Mouse (Mus musculus): ENCODE measurements around the gene Wscd2. TPM values are rescaled to one million over a fixed set of nuclear protein-coding genes. Genes with fewer than 3 reads are reported as not detected.

The Wscd2 gene
- total RNA-seq, 1 experiment, result 2.6 TPM

GRCm38 (mm10) chr5:113625068-113625467, 134.9 kb downstream of the Wscd2 start:
- TF ChIP-seq ZNF384 (IDR thresholded peaks at IDR 0.05; ENCODE audit: low read depth, low read length), result no peak
- no peak for DNase-seq (ENCODE audit: low read depth, low spot score)
- no peak overlapping the region for H3K27ac ChIP-seq (ENCODE audit: insufficient read depth, low read depth, low read length, poor library complexity, severe bottlenecking)
- no peaks in the 10 kb centered on the region for H3K9me3 ChIP-seq (ENCODE audit: control insufficient read depth, insufficient read depth, low read depth, low read length)
- in situ Hi-C loops (cut with MboI; ENCODE audit: low sequenced_read_pairs in 2 of 2, unreplicated experiment in 2 of 2), result no loop called here
- H3K4me1 ChIP-seq (ENCODE audit: control insufficient read depth in 2 of 2, insufficient read depth in 2 of 2, low read length in 2 of 2, poor library complexity in 1 of 2), result peaks cover 20 to 32% of the 10 kb centered on the region in 2 experiments; a peak in 3 of 4 replicates
- H3K36me3 ChIP-seq (ENCODE audit: control insufficient read depth, insufficient read depth, low read length, poor library complexity, severe bottlenecking), result no peaks in the 10 kb centered on the region
- no peak overlapping the region for H3K4me3 ChIP-seq (ENCODE audit: insufficient read depth in 1 of 2, low read depth in 1 of 2, low read length in 2 of 2, poor library complexity in 1 of 2, severe bottlenecking in 1 of 2)
- H3K9ac ChIP-seq (ENCODE audit: insufficient read depth, low read depth, low read length, poor library complexity, severe bottlenecking), result no peak overlapping the region

GRCm38 (mm10) chr5:113626352-113626751, 136.2 kb downstream of the Wscd2 start:
- TF ChIP-seq ZC3H11A (IDR thresholded peaks at IDR 0.05; ENCODE audit: borderline replicate concordance, low read depth, low read length), result no peak
- DNase-seq (ENCODE audit: low read depth, low spot score), result no peak
- Histone ChIP-seq H3K36me3 (ENCODE audit: control insufficient read depth, insufficient read depth, low read length, poor library complexity, severe bottlenecking) (no peaks in the 10 kb centered on the region), H3K4me1 (ENCODE audit: control insufficient read depth in 2 of 2, insufficient read depth in 2 of 2, low read length in 2 of 2, poor library complexity in 1 of 2) (peaks cover 23 to 36% of the 10 kb centered on the region in 2 experiments), H3K9ac (ENCODE audit: insufficient read depth, low read depth, low read length, poor library complexity, severe bottlenecking) (no peak overlapping the region), H3K27ac (ENCODE audit: insufficient read depth, low read depth, low read length, poor library complexity, severe bottlenecking) (no peak overlapping the region), H3K9me3 (ENCODE audit: control insufficient read depth, insufficient read depth, low read depth, low read length) (no peaks in the 10 kb centered on the region), H3K4me3 (ENCODE audit: insufficient read depth in 1 of 2, low read depth in 1 of 2, low read length in 2 of 2, poor library complexity in 1 of 2, severe bottlenecking in 1 of 2) (no peak overlapping the region)
- in situ Hi-C loops (cut with MboI; ENCODE audit: low sequenced_read_pairs in 2 of 2, unreplicated experiment in 2 of 2), result no loop called here

GRCm38 (mm10) chr5:113626991-113627390, 136.9 kb downstream of the Wscd2 start:
- H3K4me1 ChIP-seq (ENCODE audit: control insufficient read depth in 2 of 2, insufficient read depth in 2 of 2, low read length in 2 of 2, poor library complexity in 1 of 2), result peaks cover 23 to 37% of the 10 kb centered on the region in 2 experiments
- no peak overlapping the region for H3K4me3 ChIP-seq (ENCODE audit: insufficient read depth in 1 of 2, low read depth in 1 of 2, low read length in 2 of 2, poor library complexity in 1 of 2, severe bottlenecking in 1 of 2)
- H3K36me3 ChIP-seq (ENCODE audit: control insufficient read depth, insufficient read depth, low read length, poor library complexity, severe bottlenecking), result no peaks in the 10 kb centered on the region
- no peak overlapping the region for H3K9ac ChIP-seq (ENCODE audit: insufficient read depth, low read depth, low read length, poor library complexity, severe bottlenecking)
- TF ChIP-seq HCFC1 (IDR thresholded peaks at IDR 0.05; ENCODE audit: borderline replicate concordance, insufficient read depth, low read length) (no peak), MAFK (IDR thresholded peaks at IDR 0.05; ENCODE audit: insufficient read depth, low read depth, low read length) (no peak), ZC3H11A (IDR thresholded peaks at IDR 0.05; ENCODE audit: borderline replicate concordance, low read depth, low read length) (no peak), CHD2 (IDR thresholded peaks at IDR 0.05; ENCODE audit: low read depth, low read length) (no peak)
- in situ Hi-C loops (cut with MboI; ENCODE audit: low sequenced_read_pairs in 2 of 2, unreplicated experiment in 2 of 2), result no loop called here
- H3K27ac ChIP-seq (ENCODE audit: insufficient read depth, low read depth, low read length, poor library complexity, severe bottlenecking), result no peak overlapping the region
- no peak for DNase-seq (ENCODE audit: low read depth, low spot score)
- H3K9me3 ChIP-seq (ENCODE audit: control insufficient read depth, insufficient read depth, low read depth, low read length), result no peaks in the 10 kb centered on the region

GRCm38 (mm10) chr5:113627820-113628437, 137.8 kb downstream of the Wscd2 start:
- no peaks in the 10 kb centered on the region for H3K9me3 ChIP-seq (ENCODE audit: control insufficient read depth, insufficient read depth, low read depth, low read length)
- H3K36me3 ChIP-seq (ENCODE audit: control insufficient read depth, insufficient read depth, low read length, poor library complexity, severe bottlenecking), result no peaks in the 10 kb centered on the region
- in situ Hi-C loops (cut with MboI; ENCODE audit: low sequenced_read_pairs in 2 of 2, unreplicated experiment in 2 of 2), result no loop called here
- TF ChIP-seq ZNF384 (IDR thresholded peaks at IDR 0.05; ENCODE audit: low read depth, low read length) (no peak), HCFC1 (IDR thresholded peaks at IDR 0.05; ENCODE audit: borderline replicate concordance, insufficient read depth, low read length) (no peak), ZC3H11A (IDR thresholded peaks at IDR 0.05; ENCODE audit: borderline replicate concordance, low read depth, low read length) (no peak), CHD2 (IDR thresholded peaks at IDR 0.05; ENCODE audit: low read depth, low read length) (no peak), MAFK (IDR thresholded peaks at IDR 0.05; ENCODE audit: insufficient read depth, low read depth, low read length) (no peak)
- no peak for DNase-seq (ENCODE audit: low read depth, low spot score)
- H3K4me1 ChIP-seq (ENCODE audit: control insufficient read depth in 2 of 2, insufficient read depth in 2 of 2, low read length in 2 of 2, poor library complexity in 1 of 2), result peaks cover 20 to 38% of the 10 kb centered on the region in 2 experiments
- no peak overlapping the region for H3K27ac ChIP-seq (ENCODE audit: insufficient read depth, low read depth, low read length, poor library complexity, severe bottlenecking)
- no peak overlapping the region for H3K4me3 ChIP-seq (ENCODE audit: insufficient read depth in 1 of 2, low read depth in 1 of 2, low read length in 2 of 2, poor library complexity in 1 of 2, severe bottlenecking in 1 of 2)
- no peak overlapping the region for H3K9ac ChIP-seq (ENCODE audit: insufficient read depth, low read depth, low read length, poor library complexity, severe bottlenecking)

GRCm38 (mm10) chr5:113629248-113629647, 139.1 kb downstream of the Wscd2 start:
- H3K4me1 ChIP-seq (ENCODE audit: control insufficient read depth in 2 of 2, insufficient read depth in 2 of 2, low read length in 2 of 2, poor library complexity in 1 of 2), result peaks cover 13 to 32% of the 10 kb centered on the region in 2 experiments
- no peak for TF ChIP-seq MAFK (IDR thresholded peaks at IDR 0.05; ENCODE audit: insufficient read depth, low read depth, low read length)
- no peak for TF ChIP-seq HCFC1 (IDR thresholded peaks at IDR 0.05; ENCODE audit: borderline replicate concordance, insufficient read depth, low read length)
- TF ChIP-seq CHD2 (IDR thresholded peaks at IDR 0.05; ENCODE audit: low read depth, low read length), result no peak
- TF ChIP-seq ZNF384 (IDR thresholded peaks at IDR 0.05; ENCODE audit: low read depth, low read length), result no peak
- no peak for TF ChIP-seq ZC3H11A (IDR thresholded peaks at IDR 0.05; ENCODE audit: borderline replicate concordance, low read depth, low read length)
- DNase-seq (ENCODE audit: low read depth, low spot score), result no peak
- H3K4me3 ChIP-seq (ENCODE audit: insufficient read depth in 1 of 2, low read depth in 1 of 2, low read length in 2 of 2, poor library complexity in 1 of 2, severe bottlenecking in 1 of 2), result no peak overlapping the region
- H3K9ac ChIP-seq (ENCODE audit: insufficient read depth, low read depth, low read length, poor library complexity, severe bottlenecking), result no peak overlapping the region
- no peaks in the 10 kb centered on the region for H3K36me3 ChIP-seq (ENCODE audit: control insufficient read depth, insufficient read depth, low read length, poor library complexity, severe bottlenecking)
- in situ Hi-C loops (cut with MboI; ENCODE audit: low sequenced_read_pairs in 2 of 2, unreplicated experiment in 2 of 2), result no loop called here
- H3K27ac ChIP-seq (ENCODE audit: insufficient read depth, low read depth, low read length, poor library complexity, severe bottlenecking), result no peak overlapping the region
- H3K9me3 ChIP-seq (ENCODE audit: control insufficient read depth, insufficient read depth, low read depth, low read length), result no peaks in the 10 kb centered on the region
